Mouse (Mus musculus) lung, embryonic 16.5 days (tissue): ENCODE results near the gene Chst1. TPM values are rescaled to one million over a fixed set of nuclear protein-coding genes. Genes with fewer than 3 reads are reported as not detected.

Experiments
- ATAC-seq: fragments of 200-750 bp; cut with Nextera tagmentation; 2 replicates; pipeline ENCODE4 v1.8.0; 2017; ENCODE audit warnings: low read depth, mild to moderate bottlenecking, moderate library complexity
- H3K27ac ChIP-seq: fragments of 300-500 bp; sonication (generic); 2 replicates; pipeline ENCODE4 v1.5.1; 2014; ENCODE audit warnings: mild to moderate bottlenecking, control low read depth, low read length
- H3K27me3 ChIP-seq: fragments of 300-500 bp; sonication (generic); 2 replicates; pipeline ENCODE4 v1.6.1; 2014; ENCODE audit warnings: low read depth, low read length, mixed read lengths; ENCODE audit not compliant: control insufficient read depth, insufficient read depth
- H3K36me3 ChIP-seq: fragments of 300-500 bp; sonication (generic); 2 replicates; pipeline ENCODE4 v1.6.1; 2014; ENCODE audit warnings: low read length; ENCODE audit not compliant: control insufficient read depth, insufficient read depth
- H3K4me1 ChIP-seq: fragments of 300-500 bp; sonication (generic); replicated peaks from 2 replicates; pipeline ENCODE4 v1.6.1; 2014; ENCODE audit warnings: low read length, mixed read lengths; ENCODE audit not compliant: control insufficient read depth, insufficient read depth
- H3K4me2 ChIP-seq: fragments of 300-500 bp; sonication (generic); 2 replicates; pipeline ENCODE4 v1.6.1; 2014; ENCODE audit warnings: low read depth, low read length, control low read depth
- H3K4me3 ChIP-seq: fragments of 300-500 bp; sonication (generic); 2 replicates; pipeline ENCODE4 v1.5.1; 2014; ENCODE audit warnings: mild to moderate bottlenecking, low read length, control low read depth
- H3K9ac ChIP-seq: fragments of 300-500 bp; sonication (generic); 2 replicates; pipeline ENCODE4 v1.6.1; 2014; ENCODE audit warnings: low read length, control low read depth
- H3K9me3 ChIP-seq: fragments of 300-500 bp; sonication (generic); 2 replicates; pipeline ENCODE4 v1.6.1; 2016; ENCODE audit warnings: low read length; ENCODE audit not compliant: control insufficient read depth
- WGBS: fragments of 180-500 bp; shearing (Covaris S2); extraction: QIAGEN DNeasy Blood & Tissue Kit; methylation state at CpG from one replicate; pipeline ENCODE4 v1.1.7; 2014; 5-methylcytosine and 5-hydroxymethylcytosine counted together
- polyA plus RNA-seq: library from polyadenylated mRNA; unstranded; fragments of >200 nt; fragmentation: Nextera tagmentation; extraction: Ambion mirVana; gene quantifications from 2 replicates; pipeline ENCODE4 v1.2.1, GENCODE M21; 2015

Chst1 gene
- polyA plus RNA-seq, 1 experiment from 2014 or later = 1.5 TPM

DNA sequence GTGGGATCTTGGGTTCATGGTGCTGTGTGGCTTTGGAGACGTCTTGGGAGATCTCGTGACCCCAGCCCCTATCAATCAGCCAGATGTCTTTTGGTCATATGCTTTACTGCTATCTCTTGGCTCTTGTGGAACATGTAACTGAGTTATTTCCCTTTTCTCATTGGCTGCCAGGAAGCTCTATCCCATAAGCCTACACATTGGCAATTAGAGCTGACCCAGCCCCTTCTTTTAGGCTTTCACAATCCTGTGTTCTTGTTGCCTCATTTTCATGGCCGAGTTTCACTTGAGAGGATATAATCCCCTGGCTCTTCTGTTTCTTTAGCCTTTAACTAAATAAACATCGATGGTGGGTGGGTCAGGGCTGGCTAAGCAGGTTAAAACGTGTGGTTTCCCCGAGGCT, 7.6 kb downstream of the Chst1 start:
- H3K4me3 ChIP-seq = no peak overlapping the region
- no peak overlapping the region for H3K27ac ChIP-seq
- H3K36me3 ChIP-seq = no peaks in the 10 kb centered on the region
- WGBS = 40% methylated on average over 6 of the region's 6 CpGs
- no peak overlapping the region for H3K9ac ChIP-seq
- no peaks in the 10 kb centered on the region for H3K9me3 ChIP-seq
- peaks cover 3% of the 10 kb centered on the region; the same call in 1 of the 2 replicates for H3K27me3 ChIP-seq
- ATAC-seq = no peak
- no peak overlapping the region for H3K4me2 ChIP-seq
- no peaks in the 10 kb centered on the region; the same call in 1 of the 2 replicates for H3K4me1 ChIP-seq

DNA sequence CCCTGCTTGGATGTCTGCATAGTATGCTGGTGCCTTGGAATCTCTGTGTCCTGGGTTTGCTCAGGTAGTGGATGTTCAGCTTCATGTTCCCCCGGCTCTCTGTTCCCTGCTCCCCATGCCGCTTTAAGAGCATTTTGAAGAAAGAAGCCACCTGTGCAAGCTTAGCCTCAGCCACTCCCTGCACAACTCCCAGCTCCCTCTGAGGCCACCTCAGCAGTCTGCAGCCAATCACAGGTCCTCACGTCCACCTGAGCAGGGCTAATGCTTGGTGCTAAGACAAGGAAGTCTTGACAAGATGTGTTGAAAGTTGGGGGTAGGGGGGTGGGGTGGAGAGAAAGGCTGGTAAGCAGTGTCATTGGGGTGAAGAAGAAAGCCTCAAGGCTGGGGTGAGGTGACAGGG, 8.1 kb downstream of the Chst1 start:
- H3K27ac ChIP-seq = no peak overlapping the region
- no peaks in the 10 kb centered on the region; the same call in 1 of the 2 replicates for H3K4me1 ChIP-seq
- WGBS = 45% methylated on average over 3 of the region's 3 CpGs
- H3K36me3 ChIP-seq = no peaks in the 10 kb centered on the region
- H3K4me2 ChIP-seq = no peak overlapping the region
- no peak for ATAC-seq
- no peak overlapping the region for H3K4me3 ChIP-seq
- no peak overlapping the region for H3K9ac ChIP-seq
- H3K9me3 ChIP-seq = no peaks in the 10 kb centered on the region
- H3K27me3 ChIP-seq = peaks cover 3% of the 10 kb centered on the region; the same call in 1 of the 2 replicates

DNA sequence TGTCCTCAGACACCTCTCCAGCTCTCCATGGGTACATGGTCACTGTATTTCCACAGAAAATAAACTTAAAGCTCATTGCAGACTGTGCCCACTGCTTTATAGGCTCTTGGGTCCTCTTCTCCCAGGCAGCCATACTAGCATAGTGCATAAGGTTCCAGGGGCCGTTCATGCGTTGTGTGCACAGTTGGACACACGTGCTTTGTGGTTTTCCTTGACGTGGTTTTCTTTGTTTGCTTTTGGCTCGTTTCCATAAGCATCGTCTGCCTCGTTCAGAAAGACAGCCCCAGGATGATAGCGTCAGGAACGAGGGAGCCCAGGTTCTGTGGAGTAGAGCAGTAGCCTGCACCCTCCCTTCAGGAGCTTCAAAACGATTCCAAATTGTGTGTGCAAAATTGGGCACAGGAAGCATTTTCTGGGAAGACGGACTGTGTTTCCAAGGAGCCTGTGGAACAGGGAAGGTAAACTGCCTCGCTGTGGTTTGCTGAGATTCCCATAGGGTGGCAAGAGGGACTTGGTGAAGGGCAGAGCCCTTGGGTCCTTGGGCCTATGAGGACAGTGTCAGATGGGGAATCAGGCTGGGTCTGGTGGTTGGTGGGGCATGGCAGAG, 8.6 kb downstream of the Chst1 start:
- Histone ChIP-seq H3K9me3 (no peaks in the 10 kb centered on the region), H3K4me3 (no peak overlapping the region), H3K9ac (no peak overlapping the region), H3K27ac (no peak overlapping the region), H3K27me3 (no peaks in the 10 kb centered on the region), H3K36me3 (no peaks in the 10 kb centered on the region), H3K4me2 (no peak overlapping the region), H3K4me1 (no peaks in the 10 kb centered on the region; the same call in 1 of the 2 replicates)
- ATAC-seq = no peak
- 41% methylated on average over 12 of the region's 12 CpGs for WGBS

DNA sequence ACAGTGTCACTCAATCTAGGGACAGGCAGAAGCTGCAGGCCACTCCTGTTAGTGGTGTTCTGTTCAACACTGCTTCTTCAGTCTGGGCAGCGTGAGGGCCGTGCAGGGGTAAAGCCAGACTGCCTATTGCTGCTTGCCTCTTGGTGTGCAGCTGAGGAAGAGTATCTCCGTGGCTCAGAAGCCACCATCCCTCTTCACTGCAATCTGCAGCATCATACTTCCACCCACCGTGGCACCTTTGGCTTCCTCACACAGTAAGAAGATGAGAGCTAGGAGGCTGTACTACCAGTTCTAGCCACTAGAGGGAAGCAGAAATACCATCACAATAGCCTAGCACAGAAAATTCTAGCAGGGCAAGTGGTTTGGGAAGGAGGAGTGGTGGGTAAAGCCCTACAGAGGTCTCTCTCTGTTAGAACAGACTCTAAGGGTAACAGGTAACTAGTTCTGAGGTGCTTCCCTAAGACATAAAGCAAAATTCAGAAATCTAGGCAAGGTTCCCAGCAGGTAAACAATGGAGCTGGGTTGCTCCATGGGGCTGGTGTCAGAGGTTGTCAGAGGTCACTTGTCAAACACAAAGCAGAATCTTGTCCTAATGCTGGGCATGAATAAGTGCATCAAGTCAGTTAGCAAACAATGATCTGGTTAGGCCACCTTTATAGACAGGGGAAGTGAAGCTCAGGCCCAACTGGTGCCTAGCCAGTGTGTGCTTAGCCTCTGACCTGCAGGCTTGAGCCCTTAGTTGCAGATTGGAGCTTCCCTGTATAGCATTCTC, 9.5 kb downstream of the Chst1 start:
- Histone ChIP-seq H3K4me1 (no peaks in the 10 kb centered on the region; the same call in 1 of the 2 replicates), H3K9me3 (no peaks in the 10 kb centered on the region), H3K4me3 (no peak overlapping the region), H3K9ac (no peak overlapping the region), H3K36me3 (no peaks in the 10 kb centered on the region), H3K4me2 (no peak overlapping the region), H3K27me3 (no peaks in the 10 kb centered on the region), H3K27ac (no peak overlapping the region)
- WGBS = 52% methylated on average over 4 of the region's 4 CpGs
- ATAC-seq = 0 out of 2 replicates have a peak, but pooled peaks have one; percentile 13

DNA sequence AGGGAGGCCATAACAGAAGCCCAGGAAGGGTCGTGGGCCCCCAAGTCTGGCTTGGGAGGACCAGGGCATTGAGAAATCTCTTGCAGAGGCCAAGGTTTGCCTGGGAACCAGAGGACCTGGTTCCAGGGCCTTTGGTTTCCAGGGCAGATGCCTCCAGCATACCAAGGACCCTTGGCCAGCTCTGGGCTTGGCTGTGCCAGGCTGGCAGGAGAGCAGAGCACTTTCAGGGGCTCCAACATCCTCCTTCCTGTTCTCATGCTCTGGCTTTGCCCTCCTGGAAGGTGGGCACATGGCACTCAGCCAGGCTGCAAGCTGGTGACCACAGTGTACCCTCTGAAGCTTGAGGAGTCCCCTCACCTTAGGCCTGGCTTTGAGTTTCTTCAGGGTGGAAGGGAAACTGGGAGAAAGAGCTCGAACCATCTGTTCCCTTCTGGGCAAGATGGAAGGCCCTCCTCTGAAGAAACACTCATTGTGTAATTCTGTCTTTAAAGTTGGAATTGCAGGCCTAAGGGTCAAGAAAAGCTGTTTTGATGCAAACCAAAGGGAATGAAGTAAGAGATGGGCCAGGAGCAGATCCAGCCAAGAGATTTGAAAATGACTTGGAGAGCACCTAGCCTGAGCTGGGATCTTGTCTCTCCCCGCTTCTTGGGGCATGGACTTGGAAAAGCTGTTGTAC, 10.3 kb downstream of the Chst1 start:
- no peaks in the 10 kb centered on the region for H3K36me3 ChIP-seq
- 85% methylated on average over 3 of the region's 3 CpGs for WGBS
- ATAC-seq = no peak
- H3K27ac ChIP-seq = no peak overlapping the region
- H3K4me1 ChIP-seq = no peaks in the 10 kb centered on the region; the same call in 1 of the 2 replicates
- H3K4me2 ChIP-seq = no peak overlapping the region
- H3K4me3 ChIP-seq = no peak overlapping the region
- H3K9ac ChIP-seq = no peak overlapping the region
- H3K9me3 ChIP-seq = no peaks in the 10 kb centered on the region
- no peaks in the 10 kb centered on the region for H3K27me3 ChIP-seq

DNA sequence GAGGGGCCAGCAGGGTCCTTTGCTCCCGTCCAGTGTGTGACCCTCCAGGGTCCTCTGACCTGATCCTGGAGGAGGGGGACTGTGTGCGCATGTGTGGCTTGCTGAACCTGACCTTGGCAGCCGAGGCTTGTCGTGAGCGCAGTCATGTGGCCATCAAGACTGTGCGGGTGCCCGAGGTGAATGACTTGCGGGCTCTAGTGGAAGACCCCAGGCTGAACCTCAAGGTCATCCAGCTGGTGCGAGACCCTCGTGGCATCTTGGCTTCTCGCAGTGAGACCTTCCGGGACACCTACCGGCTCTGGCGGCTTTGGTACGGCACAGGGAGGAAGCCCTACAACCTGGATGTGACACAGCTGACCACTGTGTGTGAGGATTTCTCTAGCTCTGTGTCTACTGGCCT, 14.1 kb downstream of the Chst1 start:
- Histone ChIP-seq H3K9me3 (no peaks in the 10 kb centered on the region), H3K4me3 (no peak overlapping the region), H3K27ac (no peak overlapping the region), H3K4me1 (no peaks in the 10 kb centered on the region), H3K4me2 (no peak overlapping the region), H3K9ac (no peak overlapping the region), H3K36me3 (no peaks in the 10 kb centered on the region), H3K27me3 (no peaks in the 10 kb centered on the region)
- WGBS = 88% methylated on average over 15 of the region's 15 CpGs
- ATAC-seq = no peak

DNA sequence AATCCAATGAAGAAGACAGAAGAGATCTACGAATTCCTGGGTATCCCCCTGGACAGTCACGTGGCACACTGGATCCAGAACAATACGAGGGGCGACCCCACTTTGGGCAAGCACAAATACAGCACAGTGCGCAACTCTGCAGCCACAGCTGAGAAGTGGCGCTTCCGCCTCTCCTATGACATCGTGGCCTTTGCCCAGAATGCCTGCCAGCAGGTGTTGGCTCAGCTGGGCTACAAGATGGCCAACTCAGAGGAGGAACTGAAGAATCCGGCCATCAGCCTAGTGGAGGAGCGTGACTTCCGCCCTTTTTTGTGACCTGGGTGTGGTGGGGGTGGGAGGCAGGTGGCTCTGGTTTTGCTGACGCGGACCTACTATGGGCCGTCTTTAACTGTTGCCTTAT, 14.6 kb downstream of the Chst1 start:
- H3K4me2 ChIP-seq = no peak overlapping the region
- no peak overlapping the region for H3K27ac ChIP-seq
- H3K27me3 ChIP-seq = no peaks in the 10 kb centered on the region
- no peaks in the 10 kb centered on the region for H3K36me3 ChIP-seq
- no peak overlapping the region for H3K4me3 ChIP-seq
- WGBS = 86% methylated on average over 14 of the region's 14 CpGs
- H3K9ac ChIP-seq = no peak overlapping the region
- H3K9me3 ChIP-seq = no peaks in the 10 kb centered on the region
- H3K4me1 ChIP-seq = no peaks in the 10 kb centered on the region
- ATAC-seq = no peak

DNA sequence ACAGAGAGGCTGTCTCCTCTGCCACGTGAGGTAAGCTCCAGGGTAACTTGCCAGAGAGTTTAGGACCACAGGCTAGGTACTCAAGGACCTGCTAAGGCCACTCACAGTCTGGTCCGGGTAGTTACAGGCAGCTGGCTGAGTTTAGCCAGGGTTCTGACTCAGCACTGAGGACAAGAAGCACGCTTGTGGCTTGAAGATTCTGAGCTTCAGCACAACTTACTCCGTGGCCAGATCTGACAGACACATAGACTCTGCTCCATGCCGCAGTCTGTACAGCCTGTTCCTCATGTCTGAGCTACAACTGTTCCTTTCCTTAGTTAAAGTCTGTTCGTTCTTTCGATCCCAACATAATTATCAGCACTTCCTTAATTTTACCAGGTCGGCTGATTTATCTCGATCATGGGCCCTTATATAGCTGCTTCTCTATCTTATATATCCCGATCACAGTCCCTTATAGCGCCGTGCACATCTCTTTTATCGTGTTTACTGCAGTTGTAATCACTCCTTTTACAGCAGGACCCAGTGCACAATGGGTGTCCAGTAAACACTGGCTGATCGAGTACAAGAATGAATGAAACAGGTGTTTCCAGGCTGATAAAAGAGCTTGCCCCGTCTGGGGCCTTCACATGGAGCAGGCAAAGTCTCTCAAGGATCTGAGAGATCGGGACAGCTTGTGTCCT, 17.7 kb downstream of the Chst1 start:
- H3K27ac ChIP-seq = no peak overlapping the region
- no peak for ATAC-seq
- H3K36me3 ChIP-seq = no peaks in the 10 kb centered on the region
- no peaks in the 10 kb centered on the region for H3K9me3 ChIP-seq
- no peaks in the 10 kb centered on the region for H3K27me3 ChIP-seq
- WGBS = 64% methylated on average over 16 of the region's 16 CpGs
- no peaks in the 10 kb centered on the region for H3K4me1 ChIP-seq
- no peak overlapping the region for H3K9ac ChIP-seq
- H3K4me3 ChIP-seq = no peak overlapping the region
- no peak overlapping the region for H3K4me2 ChIP-seq

DNA sequence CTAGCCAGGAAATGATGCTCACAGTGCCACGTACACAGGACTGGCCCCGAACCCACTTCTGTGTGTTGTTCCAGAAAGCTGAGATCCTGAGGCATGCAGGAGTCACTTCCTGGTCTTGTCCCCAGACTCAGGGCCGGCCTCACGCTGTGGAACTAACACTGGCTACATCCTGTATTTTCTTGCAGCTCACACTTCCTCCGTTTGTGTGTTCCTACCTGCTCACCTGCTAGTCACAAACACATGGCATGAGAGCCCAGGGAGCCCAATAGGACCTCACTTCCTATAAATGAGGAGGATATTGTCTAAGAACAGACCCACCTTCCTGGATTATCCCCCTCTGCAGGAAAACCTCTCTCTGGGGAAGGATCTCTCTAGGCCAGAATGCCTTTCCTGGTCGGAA, 18.5 kb downstream of the Chst1 start:
- Histone ChIP-seq H3K4me2 (no peak overlapping the region), H3K4me1 (no peaks in the 10 kb centered on the region), H3K36me3 (no peaks in the 10 kb centered on the region), H3K27ac (no peak overlapping the region), H3K9ac (no peak overlapping the region), H3K27me3 (no peaks in the 10 kb centered on the region), H3K9me3 (no peaks in the 10 kb centered on the region), H3K4me3 (no peak overlapping the region)
- WGBS = 46% methylated on average over 6 of the region's 6 CpGs
- ATAC-seq = no peak
